Mouse (Mus musculus) left cerebral cortex, adult 9 months (tissue): ENCODE data around the gene Slamf8.

ENCODE experiments used
- DNase-seq, 2 experiments: peaks; one replicate each; pipeline ENCODE4 v3.0.0; 2022; ENCODE audit warnings: low spot score in 2 of 2

The Slamf8 gene

GRCm38 (mm10) chr1:172593956-172594355 lies 3.6 kb upstream of the Slamf8 start:
- DNase-seq: no peak

DNA sequence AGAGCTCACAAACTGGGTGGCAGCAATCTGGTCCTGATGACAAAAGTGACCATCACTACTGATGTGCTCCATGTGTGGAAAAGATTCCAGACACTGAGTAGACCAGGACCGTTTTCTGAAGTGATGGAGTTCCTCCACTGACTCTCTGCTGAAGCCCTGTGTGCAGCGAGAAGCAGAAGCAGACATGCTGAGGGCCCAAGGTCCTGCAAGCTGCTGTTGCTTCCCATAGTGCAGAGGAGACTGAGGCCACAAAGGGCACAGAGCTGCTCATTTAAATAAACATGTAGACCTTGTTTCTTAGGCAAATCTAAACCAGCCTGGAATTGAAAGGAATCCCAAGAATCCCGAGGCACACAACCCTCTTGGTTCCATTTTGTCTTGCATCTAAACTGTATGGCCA lies 3.0 kb upstream of the Slamf8 start:
- DNase-seq: no peak

GRCm38 (mm10) chr1:172585612-172586567 lies 4.5 kb downstream of the Slamf8 start:
- no peak for DNase-seq

GRCm38 (mm10) chr1:172585026-172585425 lies 5.3 kb downstream of the Slamf8 start:
- DNase-seq: no peak

DNA sequence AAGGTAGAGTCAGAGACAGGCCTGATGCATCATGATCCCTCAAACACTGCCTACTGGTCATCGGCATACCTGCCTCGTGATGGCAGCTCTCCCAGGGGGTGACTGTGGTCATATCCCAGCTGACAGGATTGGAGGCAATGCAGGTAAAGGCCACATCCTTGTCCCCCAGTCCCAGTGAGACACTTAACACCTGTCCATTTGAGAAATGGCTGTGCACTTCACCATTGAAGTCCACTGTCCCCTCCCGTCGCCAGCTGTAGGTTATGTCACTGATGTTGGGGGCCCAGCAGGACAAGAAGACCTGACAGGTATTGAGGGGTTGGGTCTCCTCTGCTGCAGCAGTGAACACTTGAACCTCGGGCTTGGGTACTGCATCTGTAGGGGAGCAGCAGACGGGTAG lies 6.1 kb downstream of the Slamf8 start:
- DNase-seq: no peak

DNA sequence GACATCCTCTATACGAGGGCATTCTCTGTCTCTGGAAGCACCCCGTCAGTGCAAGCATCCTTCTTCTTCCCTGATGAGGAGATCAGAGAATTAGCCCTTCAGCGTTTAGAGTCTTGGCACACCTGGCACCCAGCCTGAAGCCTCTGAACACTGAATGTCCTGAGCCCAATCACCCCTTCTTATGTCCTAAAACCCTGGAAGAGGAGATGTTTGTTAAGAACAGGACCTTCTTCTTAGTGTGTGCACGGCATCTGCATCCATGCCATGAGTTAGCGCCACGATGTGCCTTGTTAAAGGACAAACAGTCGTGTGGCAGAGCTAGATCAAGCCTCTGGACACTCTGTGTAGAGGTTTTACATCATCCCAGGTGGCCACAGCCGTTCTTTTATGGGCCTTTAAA lies 7.9 kb downstream of the Slamf8 start:
- no peak for DNase-seq

DNA sequence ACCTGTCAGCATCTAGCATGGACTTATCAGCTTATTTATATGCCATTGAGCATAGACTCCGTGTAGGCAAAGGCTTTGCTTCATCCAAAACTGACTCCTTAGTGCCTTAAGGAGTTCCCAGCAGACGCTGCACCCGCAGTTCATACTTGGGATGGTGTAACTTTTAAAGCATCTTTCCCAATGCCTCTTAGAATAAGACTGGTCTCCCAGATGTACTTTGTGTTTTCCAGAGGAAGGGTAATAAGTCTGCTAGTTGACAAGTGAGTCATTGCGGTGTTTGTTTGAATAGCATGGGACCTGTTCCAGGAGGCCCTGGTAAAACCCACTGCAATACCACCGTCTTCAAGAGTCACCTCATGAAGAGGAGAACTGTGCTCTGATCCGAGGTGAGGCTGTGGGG lies 10.3 kb downstream of the Slamf8 start:
- DNase-seq: no peak

- DNase-seq: no peak
Measured at GRCm38 (mm10) chr1:172567758-172568157, 22.6 kb downstream of the Slamf8 start.

GRCm38 (mm10) chr1:172566131-172566530 lies 24.2 kb downstream of the Slamf8 start:
- DNase-seq: no peak

- no peak for DNase-seq
Measured at GRCm38 (mm10) chr1:172563465-172563828, 26.9 kb downstream of the Slamf8 start.

GRCm38 (mm10) chr1:172562641-172563464 lies 27.5 kb downstream of the Slamf8 start:
- DNase-seq: peak; percentile 26 to 41

GRCm38 (mm10) chr1:172555638-172556037 lies 34.7 kb downstream of the Slamf8 start, which contains the start of gene Vsig8:
TSS of gene Vsig8 (plus strand) at chr1:172555938.
- no peak for DNase-seq

- DNase-seq: no peak
Measured at GRCm38 (mm10) chr1:172552623-172553022, 37.7 kb downstream of the Slamf8 start.

DNA sequence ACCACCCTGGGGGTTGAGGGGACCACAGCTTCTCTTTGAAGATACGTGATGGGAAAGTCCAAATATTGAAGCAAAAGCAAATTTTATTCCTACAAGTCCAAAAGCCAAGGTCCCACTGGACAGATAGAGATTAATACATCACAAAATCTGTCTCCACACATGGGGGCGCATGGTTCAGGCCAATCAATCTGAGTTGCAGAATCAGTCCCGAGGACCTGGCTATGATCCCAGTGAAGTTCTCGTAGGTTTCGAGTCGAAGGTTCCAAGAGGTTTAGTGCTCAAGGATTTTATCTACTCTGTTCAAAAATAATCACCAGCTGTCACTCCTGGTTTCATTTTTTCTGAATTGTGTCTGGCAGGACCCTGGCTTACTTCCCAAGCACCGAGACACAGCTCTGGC lies 39.4 kb downstream of the Slamf8 start:
- DNase-seq: no peak

- peak; percentile 27 to 61 for DNase-seq
Measured at GRCm38 (mm10) chr1:172550551-172550951, 39.8 kb downstream of the Slamf8 start.

DNA sequence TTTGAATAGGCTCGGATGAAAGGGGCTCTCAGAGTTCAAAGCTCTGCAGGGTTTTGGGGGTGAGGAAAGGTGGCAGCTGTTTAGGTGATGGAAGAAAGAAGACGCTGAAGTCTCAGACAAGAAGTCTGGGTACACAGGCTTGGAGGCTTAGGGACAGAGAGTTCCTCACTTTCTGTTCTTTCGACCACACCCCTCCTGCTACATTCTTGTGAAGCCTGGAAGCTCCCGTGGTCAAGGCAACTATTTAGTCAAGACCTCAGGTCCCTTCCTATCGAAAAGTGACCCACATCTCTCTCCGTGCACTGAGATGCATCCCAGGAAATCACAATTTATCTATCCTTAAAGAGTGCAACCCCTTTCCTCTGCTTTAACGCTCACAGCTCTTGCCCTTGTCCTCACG lies 40.7 kb downstream of the Slamf8 start:
- DNase-seq: no peak

DNA sequence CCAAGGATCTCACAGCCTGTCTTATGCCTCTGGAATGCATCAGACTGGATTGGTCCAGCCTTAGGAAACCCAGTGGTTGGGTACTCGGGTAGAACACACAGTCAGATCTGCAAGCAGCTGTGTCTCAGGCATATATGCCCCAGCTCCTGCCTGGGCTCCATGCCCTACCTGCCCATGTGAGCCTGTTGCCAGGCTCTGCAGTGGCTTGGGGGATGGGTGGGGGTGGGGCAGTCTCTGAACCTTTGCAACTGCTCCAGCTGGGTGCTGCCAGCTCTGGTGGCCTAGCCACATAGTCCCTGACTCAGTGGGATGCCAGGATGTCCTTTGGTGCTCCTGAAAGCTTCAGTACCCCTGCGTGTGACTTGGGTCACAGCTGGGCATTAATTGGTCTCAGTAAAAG lies 41.1 kb downstream of the Slamf8 start:
- DNase-seq: no peak

DNA sequence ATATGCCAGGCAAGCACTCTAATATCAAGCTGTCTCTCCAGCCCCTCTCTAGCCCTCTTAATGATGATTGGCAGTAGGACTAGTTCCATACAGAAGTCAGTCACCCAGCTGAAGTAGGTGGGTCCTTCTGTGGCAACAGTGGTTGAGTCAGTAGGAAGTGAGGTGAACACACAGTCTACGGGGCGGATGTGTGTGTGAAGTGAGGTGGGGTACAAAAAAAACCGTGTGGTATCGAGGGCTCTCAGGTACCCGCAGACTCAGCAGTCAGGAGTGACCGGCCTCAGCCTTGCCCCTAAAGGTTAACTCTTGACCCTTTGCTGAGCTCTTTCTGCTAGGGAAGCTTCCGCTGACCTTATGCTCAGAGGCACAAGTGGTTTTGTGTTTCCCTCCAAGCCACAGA lies 41.9 kb downstream of the Slamf8 start:
- no peak for DNase-seq

- DNase-seq: no peak
Measured at GRCm38 (mm10) chr1:172546062-172546461, 44.3 kb downstream of the Slamf8 start.

DNA sequence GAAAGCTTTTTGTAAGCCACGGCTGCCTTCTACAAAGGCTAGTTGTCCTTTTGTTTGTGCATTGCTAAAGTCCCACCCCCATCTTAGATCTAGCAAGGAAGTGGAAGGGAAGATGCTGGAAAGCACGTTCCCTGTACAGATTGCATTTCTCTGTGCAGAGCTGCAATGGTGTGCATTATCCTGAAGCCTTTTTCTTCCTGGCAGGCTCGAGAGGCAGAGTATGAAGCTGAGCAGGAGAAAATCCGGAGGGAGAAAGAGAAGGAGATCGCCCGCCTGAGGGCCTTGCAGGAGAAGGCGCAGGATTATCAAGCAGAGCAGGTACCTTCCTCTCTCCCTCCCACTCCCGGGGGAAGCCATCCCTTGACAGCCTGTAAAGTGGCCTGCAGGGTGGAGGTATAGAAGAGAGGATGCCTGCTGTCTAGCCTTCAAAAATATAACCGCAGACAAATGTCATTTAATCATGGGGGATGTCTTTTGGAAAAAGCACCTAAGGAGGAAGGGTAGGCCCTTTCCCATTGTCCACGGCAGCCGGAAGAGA lies 50.0 kb downstream of the Slamf8 start:
- DNase-seq: no peak

- no peak for DNase-seq
Measured at GRCm38 (mm10) chr1:172539827-172540226, 50.5 kb downstream of the Slamf8 start.

DNA sequence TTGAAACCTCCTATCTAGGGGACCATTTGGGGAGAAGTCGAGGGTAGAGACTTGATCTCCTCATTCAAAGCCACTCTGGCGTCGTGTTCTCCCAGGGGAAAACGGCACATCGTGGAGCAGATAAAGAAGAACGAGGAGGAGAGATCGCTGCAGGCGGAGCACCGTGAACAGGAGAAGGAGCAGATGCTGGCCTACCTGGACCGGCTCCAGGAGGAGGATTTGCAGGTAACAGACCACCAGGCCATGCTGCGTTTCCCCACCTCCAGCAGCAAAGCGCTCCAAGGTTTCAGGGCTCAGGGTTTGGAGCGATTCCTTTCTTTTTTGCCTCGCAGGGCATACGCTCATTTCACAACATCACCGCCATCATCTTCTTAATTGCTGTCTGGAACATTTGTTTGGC lies 55.3 kb downstream of the Slamf8 start:
- DNase-seq: no peak
